Mouse (Mus musculus) urinary bladder, postnatal 0 days (tissue): ENCODE data around the gene Gm7982. TPM values are rescaled to one million over a fixed set of nuclear protein-coding genes. Genes with fewer than 3 reads are reported as not detected.

Source experiments
- polyA plus RNA-seq: library from polyadenylated mRNA; unstranded; fragments of >200 nt; fragmentation: Nextera tagmentation; extraction: Ambion mirVana; gene quantifications from 2 replicates; pipeline ENCODE4 v1.2.1, GENCODE M21; 2015

Gene Gm7982
- not detected in 2 replicates for polyA plus RNA-seq

GRCm38 (mm10) chr5:95741714-95742113 lies at the start of gene Gm7982:
TSS of gene Gm7982 (plus strand) at chr5:95742014.

GRCm38 (mm10) chr5:95736073-95736472 lies 5.7 kb upstream of the Gm7982 start, which contains the start of gene Gm7978:
TSS of gene Gm7978 (minus strand) at chr5:95736173.

GRCm38 (mm10) chr5:95775690-95776089 lies 33.9 kb downstream of the Gm7982 start, which contains the start of gene E330014E10Rik:
TSS of gene E330014E10Rik (plus strand) at chr5:95775990.

Other genes with a start within 250 kb of the Gm7982 start
- not detected in 2 replicates for gene Gm3286, start 231.3 kb upstream of the Gm7982 start, polyA plus RNA-seq
- gene Gm7971, start 147.1 kb upstream of the Gm7982 start, polyA plus RNA-seq: not detected in 2 replicates
- not detected in 2 replicates for gene Gm7978, start 5.8 kb upstream of the Gm7982 start, polyA plus RNA-seq
- not detected in 2 replicates for gene E330014E10Rik, start 34.0 kb downstream of the Gm7982 start, polyA plus RNA-seq
- gene Cxcl13, start 214.9 kb downstream of the Gm7982 start, polyA plus RNA-seq: 0.28 and 0.61 TPM in 2 replicates